Comparison of ENCODE assay signal across 9 mouse cellular contexts in the genomic region with DNA sequence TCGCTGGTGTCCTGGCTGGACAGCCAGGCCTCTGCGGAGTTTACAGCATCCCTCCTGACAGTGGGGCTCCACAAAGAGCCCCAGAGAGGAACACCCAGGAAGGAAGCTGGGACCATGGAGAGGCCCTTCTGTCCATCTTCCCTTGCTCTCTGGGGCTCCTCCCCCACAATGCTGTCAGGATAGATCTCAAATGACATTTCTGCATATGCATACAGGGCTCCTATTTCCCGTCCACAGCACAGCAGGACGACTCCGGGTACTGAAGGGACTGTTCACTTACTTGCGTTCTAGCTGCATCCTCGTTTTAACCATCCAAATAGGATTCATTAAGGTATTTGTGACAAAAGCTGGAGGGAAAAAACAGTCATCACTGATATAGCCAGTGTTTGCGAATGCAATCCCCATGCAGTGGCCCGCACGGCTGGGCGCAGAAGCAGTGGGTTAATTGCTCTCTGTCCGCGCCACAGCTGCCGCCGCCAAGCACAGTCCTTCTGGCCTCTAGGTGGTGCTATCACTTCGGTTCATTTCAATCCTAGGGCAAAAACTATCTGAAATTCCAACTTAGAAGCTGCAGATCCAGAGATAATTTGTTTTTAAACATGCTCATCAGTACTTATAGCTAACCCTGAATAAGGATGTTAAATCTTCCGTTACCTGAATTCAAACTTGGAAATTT. TPM values are rescaled to one million over a fixed set of nuclear protein-coding genes. Genes with fewer than 3 reads are reported as not detected.
A peak's percentile ranks its signal among the peaks of the same experiment; 100 is the strongest.
DNase-seq lines count a peak whose midpoint lies in the region; ATAC-seq and TF ChIP-seq lines count a peak whose summit lies in the region.
"Had no signal": no experiment of that assay in that cellular context is flagged by ENCODE, and none has a peak within 500 bp of the region (broad histone marks: within the 10 kb centered on the region; RNA-seq: fewer than 3 reads in every experiment).

No protein-coding gene starts in this region.

- 62% methylated on average over 17 of the region's 17 CpGs for WGBS in thymus, adult 2 months
- 28% methylated on average over 17 of the region's 17 CpGs for WGBS in embryonic facial prominence, embryonic 14.5 days
- 27% methylated on average over 17 of the region's 17 CpGs for WGBS in hindbrain, postnatal 0 days
- WGBS in lung, embryonic 16.5 days, result 33% methylated on average over 17 of the region's 17 CpGs

- H3K27ac ChIP-seq in thymus, adult 2 months (ENCODE audit: control insufficient read depth, insufficient read depth, low read length), result no peak overlapping the region
- no peak overlapping the region for H3K27ac ChIP-seq in embryonic facial prominence, embryonic 14.5 days (replicated peaks; ENCODE audit: low read depth, low read length)
- H3K27ac ChIP-seq in hindbrain, postnatal 0 days, result no peak overlapping the region
- no peak overlapping the region for H3K27ac ChIP-seq in lung, embryonic 16.5 days (ENCODE audit: low read length)
- H3K27ac ChIP-seq: stomach, embryonic 15.5 days had no signal

- no peaks in the 10 kb centered on the region for H3K9me3 ChIP-seq in embryonic facial prominence, embryonic 14.5 days (ENCODE audit: control insufficient read depth, low read length)
- H3K9me3 ChIP-seq in hindbrain, postnatal 0 days (ENCODE audit: low read length), result no peaks in the 10 kb centered on the region
- H3K9me3 ChIP-seq in lung, embryonic 16.5 days (ENCODE audit: control insufficient read depth, low read length), result no peaks in the 10 kb centered on the region
- H3K9me3 ChIP-seq: stomach, embryonic 15.5 days had no signal

- H3K36me3 ChIP-seq in thymus, adult 2 months (ENCODE audit: control insufficient read depth, insufficient read depth, low read length), result no peaks in the 10 kb centered on the region
- H3K36me3 ChIP-seq in embryonic facial prominence, embryonic 14.5 days (ENCODE audit: control insufficient read depth, insufficient read depth, low read length), result peaks cover 8% of the 10 kb centered on the region; the same call in 1 of the 2 replicates
- H3K36me3 ChIP-seq in hindbrain, postnatal 0 days (ENCODE audit: insufficient read depth, low read length), result peaks cover 5% of the 10 kb centered on the region
- H3K36me3 ChIP-seq in lung, embryonic 16.5 days (ENCODE audit: control insufficient read depth, insufficient read depth, low read length), result 0 out of 2 replicates have a peak, but pooled peaks cover 2% of the 10 kb centered on the region

- peak overlapping the region; percentile 23; the same call in 1 of the 2 replicates for H3K4me2 ChIP-seq in embryonic facial prominence, embryonic 14.5 days (ENCODE audit: low read depth, low read length)
- H3K4me2 ChIP-seq in hindbrain, postnatal 0 days (ENCODE audit: low read depth, low read length), result no peak overlapping the region
- H3K4me2 ChIP-seq in lung, embryonic 16.5 days (ENCODE audit: low read depth, low read length), result no peak overlapping the region
- H3K4me2 ChIP-seq: stomach, embryonic 15.5 days had no signal

- peak; percentile 63; the same call in 1 of the 2 replicates for TF ChIP-seq CTCF in thymus, adult 2 months (IDR thresholded peaks at IDR 0.05; ENCODE audit: borderline replicate concordance, control insufficient read depth, extremely low read depth, insufficient read depth, low read length, poor library complexity)
- TF ChIP-seq CTCF in hindbrain, postnatal 0 days (IDR thresholded peaks at IDR 0.05; ENCODE audit: low read depth), result peak; percentile 85

- peak; percentile 67; the same call in 1 of the 2 replicates for ATAC-seq in embryonic facial prominence, embryonic 14.5 days (ENCODE audit: low read depth)
- peak; percentile 71; the same call in 1 of the 2 replicates for ATAC-seq in hindbrain, postnatal 0 days
- peak; percentile 54; the same call in 1 of the 2 replicates for ATAC-seq in lung, embryonic 16.5 days (ENCODE audit: low read depth)

- no peaks in the 10 kb centered on the region for H3K4me1 ChIP-seq in thymus, adult 2 months (replicated peaks; ENCODE audit: control insufficient read depth, insufficient read depth, low read length)
- H3K4me1 ChIP-seq in embryonic facial prominence, embryonic 14.5 days (ENCODE audit: control insufficient read depth, insufficient read depth, low read length), result no peaks in the 10 kb centered on the region
- H3K4me1 ChIP-seq in hindbrain, postnatal 0 days (ENCODE audit: insufficient read depth, low read length), result no peaks in the 10 kb centered on the region
- H3K4me1 ChIP-seq in lung, embryonic 16.5 days (replicated peaks; ENCODE audit: control insufficient read depth, insufficient read depth, low read length), result no peaks in the 10 kb centered on the region
- H3K4me1 ChIP-seq: stomach, embryonic 15.5 days had no signal

- DNase-seq in adrenal gland, adult 18-20 months (ENCODE audit: low spot score in 2 of 2), result peak; percentile 52 to 54
- no peak for DNase-seq in adrenal gland, adult 8-10 months
- DNase-seq in thymus, adult 2 months, result peak; percentile 41
- no peak for DNase-seq in thymus, adult 18-20 months
- DNase-seq in embryonic facial prominence, embryonic 14.5 days (ENCODE audit: low spot score), result peak; percentile 77
- peak; percentile 87 for DNase-seq in hindbrain, postnatal 0 days (ENCODE audit: low spot score)
- DNase-seq in right cerebral cortex, adult 2 months (ENCODE audit: low spot score in 2 of 2), result peak; percentile 74 to 78

- no peak overlapping the region for H3K4me3 ChIP-seq in thymus, adult 2 months (ENCODE audit: control insufficient read depth, insufficient read depth, low read length)
- H3K4me3 ChIP-seq in embryonic facial prominence, embryonic 14.5 days (ENCODE audit: low read depth, low read length), result no peak overlapping the region
- H3K4me3 ChIP-seq in hindbrain, postnatal 0 days (ENCODE audit: low read length), result no peak overlapping the region
- no peak overlapping the region for H3K4me3 ChIP-seq in lung, embryonic 16.5 days (ENCODE audit: low read length)
- H3K4me3 ChIP-seq: stomach, embryonic 15.5 days had no signal

- no peaks in the 10 kb centered on the region for H3K27me3 ChIP-seq in thymus, adult 2 months (ENCODE audit: control insufficient read depth, insufficient read depth, low read length)
- no peaks in the 10 kb centered on the region for H3K27me3 ChIP-seq in embryonic facial prominence, embryonic 14.5 days (replicated peaks; ENCODE audit: control insufficient read depth, insufficient read depth, low read length)
- H3K27me3 ChIP-seq in hindbrain, postnatal 0 days (ENCODE audit: insufficient read depth, low read length), result no peaks in the 10 kb centered on the region
- H3K27me3 ChIP-seq in lung, embryonic 16.5 days (ENCODE audit: control insufficient read depth, insufficient read depth, low read depth, low read length), result no peaks in the 10 kb centered on the region
- H3K27me3 ChIP-seq: stomach, embryonic 15.5 days had no signal

- TF ChIP-seq POLR2A in thymus, adult 2 months (IDR thresholded peaks at IDR 0.05; ENCODE audit: control insufficient read depth, extremely low read depth, insufficient read depth, low read length, poor library complexity), result no peak

- no peak overlapping the region for H3K9ac ChIP-seq in embryonic facial prominence, embryonic 14.5 days (ENCODE audit: low read depth, low read length)
- H3K9ac ChIP-seq in hindbrain, postnatal 0 days (replicated peaks; ENCODE audit: low read length), result no peak overlapping the region
- no peak overlapping the region for H3K9ac ChIP-seq in lung, embryonic 16.5 days (ENCODE audit: low read length)
- H3K9ac ChIP-seq: stomach, embryonic 15.5 days had no signal

RNA-seq across cellular contexts. Expression of a gene that starts 14.4 kb away (rescaled TPM):
- 10 to 100 TPM; 27.8 to 29.0 TPM for total RNA-seq in adrenal gland, adult 18-20 months (2021)
- 10 to 100 TPM; 29.0 to 41.6 (median 36.4) TPM for total RNA-seq in adrenal gland, adult 8-10 months (2022)
- 71.7 and 79.0 TPM in 2 replicates for polyA plus RNA-seq in thymus, adult 2 months (2012; rRNA removed)
- polyA plus RNA-seq in embryonic facial prominence, embryonic 14.5 days (2014; fragmentation: Nextera tagmentation; extraction: Ambion mirVana), result 20.7 and 23.3 TPM in 2 replicates
- 69.8 and 80.2 TPM in 2 replicates for total RNA-seq in hindbrain, postnatal 0 days (2014; rRNA removed)
- 41.2 and 44.7 TPM in 2 replicates for polyA plus RNA-seq in hindbrain, postnatal 0 days (2015; fragmentation: Nextera tagmentation; extraction: Ambion mirVana)
- polyA plus RNA-seq in lung, embryonic 16.5 days (2015; fragmentation: Nextera tagmentation; extraction: Ambion mirVana), result 22.1 and 26.0 TPM in 2 replicates

RNA-seq across cellular contexts. Expression of a gene that starts 21.8 kb away (rescaled TPM):
- 10 to 100 TPM; 16.3 to 24.3 TPM for total RNA-seq in adrenal gland, adult 18-20 months (2021)
- total RNA-seq in adrenal gland, adult 8-10 months (2022), result 10 to 100 TPM; 22.2 to 24.2 (median 23.6) TPM
- polyA plus RNA-seq in thymus, adult 2 months (2012; rRNA removed), result 7.2 and 7.3 TPM in 2 replicates
- polyA plus RNA-seq in embryonic facial prominence, embryonic 14.5 days (2014; fragmentation: Nextera tagmentation; extraction: Ambion mirVana), result 10.6 and 10.9 TPM in 2 replicates
- 20.4 and 21.6 TPM in 2 replicates for total RNA-seq in hindbrain, postnatal 0 days (2014; rRNA removed)
- polyA plus RNA-seq in hindbrain, postnatal 0 days (2015; fragmentation: Nextera tagmentation; extraction: Ambion mirVana), result 38.2 and 39.6 TPM in 2 replicates
- 5.8 TPM in 2 replicates for polyA plus RNA-seq in lung, embryonic 16.5 days (2015; fragmentation: Nextera tagmentation; extraction: Ambion mirVana)

RNA-seq across cellular contexts. Expression of a gene that starts 49.9 kb away (rescaled TPM):
- 1 to 10 TPM; 3.8 to 6.5 TPM for total RNA-seq in adrenal gland, adult 18-20 months (2021)
- 1 to 10 TPM; 4.8 to 9.3 (median 7.0) TPM for total RNA-seq in adrenal gland, adult 8-10 months (2022)
- polyA plus RNA-seq in thymus, adult 2 months (2012; rRNA removed), result 106 and 120 TPM in 2 replicates
- 6.0 TPM in 2 replicates for polyA plus RNA-seq in embryonic facial prominence, embryonic 14.5 days (2014; fragmentation: Nextera tagmentation; extraction: Ambion mirVana)
- 17.4 and 20.8 TPM in 2 replicates for total RNA-seq in hindbrain, postnatal 0 days (2014; rRNA removed)
- 9.2 and 10.1 TPM in 2 replicates for polyA plus RNA-seq in hindbrain, postnatal 0 days (2015; fragmentation: Nextera tagmentation; extraction: Ambion mirVana)
- 5.7 and 5.9 TPM in 2 replicates for polyA plus RNA-seq in lung, embryonic 16.5 days (2015; fragmentation: Nextera tagmentation; extraction: Ambion mirVana)

Comparison
In these comparisons a context has a peak if more than half of its experiments do, and no peak if none do; other contexts are left out.
1. DNase-seq: peak in adrenal gland, adult 18-20 months (2 of 2), thymus, adult 2 months (single experiment), embryonic facial prominence, embryonic 14.5 days (single experiment), hindbrain, postnatal 0 days (single experiment) and right cerebral cortex, adult 2 months (2 of 2); none in adrenal gland, adult 8-10 months (single experiment) and thymus, adult 18-20 months (0 of 2).
2. Peak in every context shown above with its lines, with median percentiles within 50 percentile points of each other: ATAC-seq.